Mouse (Mus musculus): Measurements from ENCODE around the gene Fam240a.

Gene Fam240a

DNA sequence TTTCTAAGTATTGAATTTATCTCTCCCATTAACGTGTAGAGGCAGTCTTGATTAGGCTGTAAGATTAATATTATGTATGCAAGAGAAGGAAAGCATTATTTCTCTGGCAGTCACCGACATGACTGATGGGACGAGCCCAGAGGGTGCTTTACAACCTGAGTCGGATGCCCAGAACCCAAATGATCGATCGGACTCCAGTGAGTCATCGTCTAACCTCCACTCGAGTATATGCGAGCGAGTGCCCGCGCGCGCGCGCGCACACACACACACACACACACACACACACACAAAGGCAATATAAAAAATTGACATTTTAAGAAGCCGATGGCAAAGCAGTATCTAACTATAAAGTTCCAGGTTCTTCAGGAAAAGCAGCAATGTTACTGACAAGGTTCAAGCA is 28.7 kb upstream of the Fam240a start:
- no peak for DNase-seq (ENCODE audit: low spot score)

DNA sequence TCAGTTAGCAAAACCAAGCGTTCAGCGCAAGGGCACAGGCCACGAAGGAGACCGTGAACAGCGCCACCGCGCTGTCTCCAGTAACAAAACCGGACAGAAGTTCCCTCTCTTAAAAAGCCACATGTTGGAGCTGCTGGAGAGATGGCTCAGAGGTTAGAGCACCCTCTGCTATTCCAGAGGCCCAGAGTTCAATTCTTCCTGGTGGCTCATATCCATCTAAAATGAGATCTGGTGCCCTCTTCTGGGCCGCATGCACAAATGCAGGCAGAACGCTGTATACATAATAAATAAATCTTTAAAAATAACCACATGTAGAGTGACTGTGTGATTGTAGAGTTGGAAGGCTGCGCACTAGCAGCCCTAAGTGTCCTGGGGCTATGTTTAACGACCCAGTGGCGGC is 27.6 kb upstream of the Fam240a start:
- DNase-seq (ENCODE audit: low spot score): no peak

DNA sequence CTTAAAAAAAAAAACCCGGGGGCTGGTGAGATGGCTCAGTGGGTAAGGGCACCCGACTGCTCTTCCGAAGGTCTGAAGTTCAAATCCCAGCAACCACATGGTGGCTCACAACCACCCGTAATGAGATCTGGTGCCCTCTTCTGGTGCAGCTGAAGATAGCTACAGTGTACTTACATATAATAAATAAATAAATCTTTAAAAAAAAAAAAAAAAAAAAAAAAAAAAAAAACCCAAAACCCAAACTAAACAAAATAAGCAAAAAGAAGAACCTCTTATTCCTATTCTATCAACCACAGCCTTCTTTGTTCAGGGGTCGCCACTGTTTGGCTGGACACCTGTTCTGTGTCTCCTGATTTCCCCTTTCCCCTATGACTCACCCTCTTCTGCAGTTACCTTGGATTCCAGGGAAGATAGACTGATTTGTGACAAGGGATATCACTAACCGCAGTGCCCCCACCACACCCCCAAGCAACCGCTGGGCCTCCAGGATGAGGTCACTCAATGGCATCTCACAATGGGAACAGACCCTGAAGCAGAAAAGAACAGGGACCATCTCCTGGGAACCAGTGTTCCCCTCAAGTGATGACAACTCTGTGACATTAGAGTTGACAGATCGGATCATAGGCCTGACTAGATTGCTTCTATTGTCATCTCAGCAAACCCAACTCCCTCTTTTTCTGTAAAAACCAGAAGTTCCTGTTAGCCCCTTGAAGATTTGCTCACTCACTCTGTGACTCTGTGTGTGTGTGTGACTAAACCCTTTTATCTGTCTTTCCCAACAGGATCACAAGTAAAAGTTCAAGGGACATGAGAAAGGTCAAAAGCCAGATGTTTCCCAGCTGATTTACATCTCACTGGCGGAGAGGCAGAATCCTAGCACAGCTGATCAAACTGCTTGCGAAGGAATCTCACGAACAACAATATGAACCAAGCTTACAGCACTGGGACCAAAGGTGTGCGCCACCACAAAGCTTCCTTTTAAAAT is 21.1 kb upstream of the Fam240a start:
- DNase-seq (ENCODE audit: low spot score): no peak

DNA sequence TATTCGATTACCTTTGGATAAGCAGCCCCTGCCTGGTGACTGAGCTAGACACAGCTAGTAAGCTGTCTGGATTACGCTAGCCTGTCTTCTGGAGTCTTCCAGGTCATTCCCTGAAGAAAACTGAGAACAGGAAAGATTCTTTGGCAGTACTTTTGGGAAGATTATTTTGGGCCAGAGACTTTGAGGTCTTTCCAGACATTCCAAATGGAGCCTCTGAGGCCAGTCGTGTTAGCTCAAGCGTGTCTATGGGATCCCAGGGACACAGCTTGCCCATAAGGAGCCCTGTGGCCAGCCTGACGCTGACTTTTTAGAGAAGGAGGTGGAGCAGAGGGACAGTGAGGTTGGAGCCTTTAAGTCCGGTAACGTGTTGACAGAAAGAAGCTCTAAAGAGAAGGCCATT is 19.3 kb upstream of the Fam240a start:
- no peak for DNase-seq (ENCODE audit: low spot score)

DNA sequence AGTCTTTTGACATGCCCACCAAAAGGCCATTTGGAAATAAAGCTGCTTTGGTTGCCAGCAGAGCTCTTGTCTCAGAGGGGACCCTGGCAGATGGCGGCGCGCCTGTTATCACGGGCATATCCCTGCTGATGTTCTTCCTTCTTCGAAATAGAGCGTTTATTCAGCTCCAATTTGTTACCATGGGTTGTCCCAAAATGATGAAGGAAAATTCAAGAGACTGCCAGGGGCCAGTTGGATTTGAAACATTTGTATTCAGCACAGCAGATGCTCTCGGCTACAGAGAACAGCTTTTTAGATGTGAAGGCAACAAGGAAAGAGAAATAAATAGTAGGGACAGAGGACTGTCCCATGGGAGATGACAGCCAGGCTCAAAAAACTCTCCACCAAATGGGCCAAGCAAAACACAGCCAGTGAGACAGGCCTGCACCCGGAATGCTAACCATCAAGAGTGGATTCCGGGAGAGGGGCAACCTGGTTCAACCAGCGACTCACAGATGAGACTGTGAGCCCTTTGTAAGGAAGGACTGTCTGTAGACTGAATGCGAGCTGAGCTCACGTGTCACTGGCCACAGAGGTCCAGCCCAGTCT is 17.3 kb upstream of the Fam240a start:
- no peak for DNase-seq (ENCODE audit: low spot score)

DNA sequence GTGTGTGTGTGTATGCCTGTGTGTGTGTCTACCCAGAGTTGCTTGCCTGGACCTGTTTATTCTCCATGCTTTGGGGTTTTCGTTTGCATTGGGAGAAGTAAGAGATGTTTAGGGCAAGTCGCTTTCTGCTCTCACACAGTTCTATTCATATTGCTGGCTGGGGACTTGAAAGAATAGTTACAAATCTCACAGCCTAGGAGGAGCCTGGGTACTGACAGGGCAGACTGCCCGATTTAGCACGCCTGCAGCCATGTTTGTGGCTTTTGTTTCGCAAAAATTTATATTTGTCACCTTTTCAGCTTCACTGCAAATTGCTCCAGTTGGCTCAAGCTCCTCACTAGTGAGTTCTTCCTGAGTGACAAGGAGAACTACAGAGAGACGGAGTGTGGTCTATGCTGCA is 14.9 kb upstream of the Fam240a start:
- DNase-seq (ENCODE audit: low spot score): no peak

DNA sequence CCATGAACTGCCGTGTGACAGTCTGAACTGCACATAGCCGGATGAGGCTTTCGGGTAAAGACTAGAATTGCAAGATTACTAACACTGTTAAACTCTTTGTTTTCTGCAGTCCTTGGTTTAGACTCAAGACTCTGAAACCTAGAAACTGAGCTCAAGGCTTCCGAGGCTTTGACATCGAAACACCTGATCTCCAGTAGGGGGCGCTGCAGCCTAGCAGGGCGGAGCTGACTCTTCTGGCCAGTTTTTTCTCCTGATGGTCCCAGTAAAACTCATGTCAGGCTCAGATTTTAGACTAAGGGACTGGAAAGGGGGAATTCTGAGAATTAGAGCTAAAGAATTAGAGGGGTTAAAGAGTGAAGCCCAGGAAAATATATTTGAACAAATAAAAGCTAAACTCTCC is 6.1 kb upstream of the Fam240a start:
- peak; percentile 20 for DNase-seq (ENCODE audit: low spot score)

DNA sequence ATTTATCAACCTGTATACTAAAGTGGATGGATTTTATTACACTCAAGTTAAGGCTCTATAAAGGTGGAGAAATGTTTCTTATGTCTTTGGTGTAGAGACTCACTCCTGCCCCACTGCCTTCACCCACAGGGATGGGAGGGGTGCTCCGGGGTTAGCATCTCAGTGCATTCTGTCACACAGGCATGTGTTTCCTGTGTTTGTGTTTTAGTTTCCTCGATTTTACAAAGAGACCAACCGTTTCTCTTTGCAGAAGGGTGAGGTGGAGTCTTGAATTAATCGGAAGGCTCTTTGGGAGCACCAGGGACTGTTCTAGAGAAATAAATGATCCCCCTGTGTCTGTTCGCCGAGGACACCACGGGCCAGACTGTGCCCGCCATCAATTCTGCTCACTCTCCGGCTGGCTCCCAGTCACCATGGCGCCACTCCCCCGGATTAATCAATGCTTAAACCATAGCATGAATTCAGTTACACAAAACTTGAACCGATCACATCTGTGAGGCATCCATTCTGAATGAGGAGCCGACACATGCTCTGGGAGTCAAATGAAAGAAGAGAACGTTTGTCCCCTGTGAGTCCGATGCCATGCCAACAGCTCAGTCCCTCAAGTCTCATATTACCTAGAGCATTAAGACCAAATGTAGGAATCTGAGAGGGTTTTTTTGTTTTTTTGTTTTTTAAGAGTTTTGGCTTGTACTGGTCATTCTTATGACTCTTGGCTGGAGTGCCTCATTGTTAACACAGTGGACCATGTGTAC is 4.2 kb upstream of the Fam240a start:
- no peak for DNase-seq (ENCODE audit: low spot score)

DNA sequence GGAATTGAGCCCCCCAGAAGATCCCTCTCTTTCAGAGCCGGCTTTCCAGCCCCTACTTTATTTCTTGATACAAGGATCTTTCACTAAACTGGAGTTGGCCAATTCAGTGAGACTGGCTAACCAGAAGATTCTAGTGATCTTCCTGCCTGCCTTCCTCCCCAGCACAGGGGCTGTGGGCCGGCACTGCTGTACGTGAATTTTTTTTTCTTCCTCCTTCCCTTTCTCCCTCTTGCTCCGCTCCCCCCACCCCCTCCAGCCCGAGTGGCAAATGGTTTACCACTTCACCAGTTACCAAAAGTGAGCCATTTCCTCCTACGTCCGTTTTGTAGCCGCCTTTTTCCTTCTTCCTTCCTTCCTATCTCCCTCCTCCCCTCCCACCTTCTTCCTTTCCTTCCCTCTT is 1.2 kb downstream of the Fam240a start:
- no peak for DNase-seq (ENCODE audit: low spot score)

DNA sequence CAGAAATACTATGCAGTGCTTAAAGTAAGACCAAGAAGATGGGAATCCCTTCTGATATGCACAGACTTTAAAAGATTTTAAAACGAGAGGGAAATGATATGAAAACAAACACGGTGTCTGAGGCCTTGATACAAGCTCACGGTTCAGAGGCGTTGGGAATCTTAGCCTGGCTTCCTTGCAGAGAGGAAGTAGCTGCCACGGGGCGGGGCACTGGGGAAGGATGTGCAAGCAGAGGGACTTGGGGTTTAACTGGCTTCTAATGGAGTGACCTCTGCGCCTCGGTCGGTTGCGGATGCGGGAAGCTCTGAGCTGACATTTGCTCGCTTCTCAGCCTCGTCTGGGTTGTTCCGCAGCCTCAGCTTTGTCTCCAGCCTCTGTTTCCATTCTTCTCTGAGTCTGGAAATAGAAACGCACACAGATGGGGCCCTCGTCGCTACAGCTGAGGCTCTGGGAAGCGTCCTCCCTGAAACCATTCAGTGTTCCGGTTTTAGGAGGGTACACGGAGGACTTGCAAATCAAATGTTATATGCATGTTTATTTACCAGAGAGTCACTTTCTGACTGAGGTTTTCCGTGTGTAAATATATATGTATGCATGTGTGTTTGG is 1.9 kb downstream of the Fam240a start:
- DNase-seq (ENCODE audit: low spot score): no peak

DNA sequence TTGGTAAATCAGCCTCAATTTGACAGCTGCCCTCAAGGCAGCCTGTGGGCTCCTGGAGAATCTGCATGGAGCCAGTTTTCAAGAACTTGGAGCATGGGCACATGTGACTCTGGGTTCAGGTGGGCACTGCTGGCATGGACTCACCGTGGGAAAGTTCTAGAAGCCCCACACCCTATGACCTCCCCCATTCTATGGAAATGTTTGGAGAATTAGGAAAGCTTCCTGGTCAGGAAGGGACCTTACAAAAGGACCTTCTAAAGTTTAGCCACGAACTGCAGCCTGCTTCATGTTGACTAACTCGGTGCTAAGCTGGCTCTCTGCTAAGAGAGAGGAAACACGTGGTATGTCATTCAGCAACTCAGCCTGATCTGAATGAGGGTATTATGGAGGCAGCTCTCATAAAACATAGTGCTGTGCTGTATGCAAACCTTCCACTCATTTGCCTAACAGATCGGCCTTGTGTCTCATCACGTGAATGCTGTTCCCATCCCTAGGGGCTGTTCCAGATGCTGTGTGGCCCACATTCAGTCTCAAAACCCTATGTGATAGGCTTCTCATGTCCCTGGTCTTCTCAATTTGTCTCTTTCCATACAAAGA is 7.2 kb downstream of the Fam240a start:
- DNase-seq (ENCODE audit: low spot score): no peak

DNA sequence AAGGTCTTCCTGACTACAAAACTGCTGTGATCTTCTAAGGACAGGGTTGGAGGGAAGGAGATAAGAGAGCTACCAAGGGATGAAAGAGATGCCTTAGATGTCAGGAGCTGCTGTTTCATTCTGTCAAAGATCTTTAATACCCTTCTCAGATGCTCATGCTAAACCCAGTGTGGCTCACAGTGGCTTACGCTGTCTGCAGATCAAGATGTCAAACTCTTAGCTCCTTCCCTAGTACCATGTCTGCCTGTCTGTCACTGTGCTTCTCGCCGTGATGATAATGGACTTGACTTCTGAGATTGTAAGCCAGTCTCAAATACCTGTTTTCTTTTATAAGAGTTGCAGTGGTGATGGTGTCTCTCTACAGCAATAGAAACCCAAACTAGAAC is 8.0 kb downstream of the Fam240a start:
- no peak for DNase-seq (ENCODE audit: low spot score)

DNA sequence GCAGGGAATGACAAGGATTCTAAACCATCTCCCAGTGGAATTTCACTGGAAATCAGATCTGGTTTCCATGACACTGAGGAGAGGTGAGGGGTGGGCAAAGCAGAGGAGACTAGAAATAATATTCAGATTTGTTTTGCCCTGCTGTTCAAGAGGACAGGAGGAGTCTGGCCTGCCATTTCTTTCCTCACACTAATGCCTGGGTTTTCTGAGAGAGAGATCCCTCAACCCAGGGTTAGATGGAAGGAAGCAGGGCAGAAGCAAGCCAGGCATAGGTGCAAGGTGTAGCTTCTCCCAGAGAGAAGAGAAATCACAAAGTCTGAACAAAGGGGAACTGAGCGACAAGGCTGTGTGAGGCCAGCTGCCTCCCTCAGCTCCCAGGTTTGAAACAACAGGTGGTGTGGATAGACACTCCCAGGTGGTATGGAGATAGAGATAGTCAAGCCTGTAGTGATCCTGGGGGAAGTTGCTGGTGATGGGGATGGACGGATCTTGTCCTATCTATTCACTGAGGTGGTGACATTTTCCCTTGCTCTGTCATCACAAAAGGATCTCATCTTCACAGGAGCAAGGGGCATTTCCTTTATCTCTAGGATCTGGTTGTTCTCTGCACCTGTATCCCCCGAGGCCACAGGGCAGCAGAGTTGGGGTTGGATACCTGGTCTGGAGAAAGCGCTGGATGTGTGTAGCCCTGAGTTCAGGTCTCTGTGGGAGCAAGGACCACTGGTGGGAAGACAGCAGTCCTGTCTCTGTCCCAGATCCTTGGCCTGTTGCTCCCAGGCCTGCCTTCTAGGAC is 8.6 kb downstream of the Fam240a start:
- DNase-seq (ENCODE audit: low spot score): no peak

DNA sequence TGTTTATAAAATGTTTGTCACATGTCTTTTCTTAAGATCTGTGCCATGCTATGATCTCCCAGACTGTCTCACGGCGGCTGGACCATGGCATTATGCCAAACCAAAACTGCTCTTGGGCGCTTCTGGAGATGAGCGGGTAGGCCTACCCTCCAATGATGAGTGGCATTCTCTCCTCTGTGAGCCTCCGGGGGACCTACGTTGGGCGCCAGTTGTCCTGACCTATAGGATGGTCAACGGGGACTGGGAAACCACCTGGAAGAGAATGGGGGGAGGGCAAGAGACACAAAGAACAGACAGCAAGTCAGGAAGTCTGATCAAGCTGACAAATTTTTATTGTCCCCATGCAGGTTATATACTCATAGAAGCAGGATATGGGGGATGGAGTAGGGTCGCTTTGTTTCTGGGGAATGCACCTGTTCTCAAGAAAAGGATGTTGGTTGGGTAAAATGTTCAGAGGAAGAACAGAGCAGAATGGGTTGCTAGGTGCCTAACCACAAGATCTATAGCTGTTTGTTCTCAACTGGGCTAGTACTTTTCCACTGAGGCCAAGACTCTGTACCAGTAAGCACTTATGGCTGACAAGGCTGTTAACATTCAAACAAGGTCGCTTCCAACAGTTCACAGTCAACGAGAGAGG is 9.3 kb downstream of the Fam240a start:
- no peak for DNase-seq (ENCODE audit: low spot score)

DNA sequence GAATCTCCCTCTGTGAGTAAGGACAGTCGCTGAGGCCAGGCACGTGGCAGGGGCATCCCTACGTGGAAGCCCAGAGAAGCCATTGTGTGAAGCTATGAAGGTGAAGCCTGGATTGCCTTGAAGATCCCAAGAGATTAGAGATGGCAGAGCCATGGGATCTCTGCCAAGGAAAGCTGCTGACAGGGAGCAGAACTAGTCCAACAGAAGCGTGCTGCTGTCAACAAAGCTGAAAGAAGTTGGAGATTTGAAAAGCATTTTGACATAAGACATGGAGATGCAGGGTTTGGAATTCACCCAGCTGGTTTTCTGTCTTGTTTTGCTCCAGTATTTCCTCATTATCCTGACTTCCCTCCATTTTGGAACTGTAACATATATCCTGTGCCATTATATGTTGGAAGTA is 14.4 kb downstream of the Fam240a start:
- DNase-seq (ENCODE audit: low spot score): no peak

DNA sequence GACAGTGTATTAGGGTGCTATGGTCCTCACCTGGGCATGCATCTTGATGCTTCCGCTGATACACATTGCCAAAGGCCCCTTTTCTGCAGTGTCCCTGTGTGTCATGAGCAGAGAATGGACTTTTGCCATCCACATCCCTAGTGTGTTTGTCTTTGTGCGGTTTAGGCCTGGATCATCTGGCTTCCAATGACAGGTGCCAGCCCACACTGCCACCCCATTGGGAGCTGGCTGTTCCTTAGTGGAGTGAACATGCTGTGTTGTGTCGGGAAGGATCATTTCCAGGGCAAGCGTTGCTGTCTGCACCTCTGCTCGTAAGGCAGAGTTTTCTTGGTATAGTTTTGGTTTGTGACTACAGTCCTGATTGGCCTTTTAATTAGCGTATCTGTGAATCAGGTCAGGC is 15.5 kb downstream of the Fam240a start:
- DNase-seq (ENCODE audit: low spot score): no peak

DNA sequence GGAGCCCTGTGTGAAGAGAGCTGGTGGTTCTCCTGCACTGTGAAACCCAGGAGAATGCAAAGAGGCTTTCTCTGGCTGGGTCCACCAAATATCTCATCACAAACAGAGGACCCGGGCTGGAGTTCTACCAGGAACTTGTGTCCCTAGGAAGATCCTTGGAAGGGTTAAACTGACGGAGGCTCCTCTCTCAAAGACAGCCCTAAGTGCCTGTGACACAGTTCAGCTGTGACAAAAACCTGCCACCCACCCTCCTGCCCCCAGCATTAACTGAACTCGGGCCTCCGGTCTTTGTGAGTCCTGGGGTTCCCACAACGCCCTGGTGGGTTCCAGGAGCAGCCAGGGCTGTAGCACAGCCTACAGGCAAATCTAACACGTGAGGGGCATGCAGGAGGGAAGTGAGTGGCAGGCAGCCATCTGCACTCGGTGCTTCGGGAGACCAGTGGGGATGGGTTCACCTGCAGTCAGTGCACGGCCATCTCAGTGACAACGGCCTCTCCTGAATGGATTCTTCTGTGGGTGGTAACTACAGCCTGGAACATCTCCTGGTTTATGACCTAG is 17.1 kb downstream of the Fam240a start:
- no peak for DNase-seq (ENCODE audit: low spot score)

DNA sequence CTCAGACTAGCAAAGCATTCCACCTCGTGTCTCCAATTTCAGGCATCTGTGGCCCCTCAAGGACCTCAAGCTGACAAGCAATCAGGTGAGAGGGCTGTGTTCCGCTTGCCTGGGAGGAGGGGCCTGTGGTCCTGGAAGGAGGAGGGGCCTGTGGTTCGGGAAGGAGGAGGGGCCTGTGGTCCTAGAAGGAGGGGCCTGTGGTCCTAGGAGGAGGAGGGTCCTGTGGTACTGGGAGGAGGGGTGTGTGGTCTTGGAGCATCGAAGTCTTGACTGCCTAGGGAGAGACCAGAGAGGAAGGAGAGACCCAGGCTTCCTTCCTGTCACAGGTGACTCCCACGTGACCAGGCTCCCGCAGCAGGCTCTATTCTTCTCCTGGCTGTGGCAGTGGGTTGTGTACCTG is 20.1 kb downstream of the Fam240a start:
- DNase-seq (ENCODE audit: low spot score): no peak

DNA sequence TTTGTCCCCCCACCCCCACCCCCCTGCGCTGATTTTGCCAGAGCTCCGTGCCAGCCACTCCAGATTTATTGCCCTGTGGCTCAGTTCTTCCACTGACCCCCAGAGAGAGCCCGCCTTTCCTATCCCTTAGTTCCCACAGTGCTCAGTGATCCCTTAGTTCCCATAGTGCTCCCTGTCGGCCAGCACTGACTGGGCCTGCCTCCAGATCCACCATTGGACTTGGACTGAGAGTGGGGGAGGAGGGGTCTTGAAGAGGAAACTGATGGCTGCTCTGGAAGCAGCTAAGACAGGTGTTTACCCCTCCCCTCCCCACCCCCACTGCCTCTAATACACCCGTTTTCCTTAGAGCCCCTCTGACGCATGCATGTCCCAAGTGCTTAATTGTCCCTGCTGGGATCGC is 20.7 kb downstream of the Fam240a start:
- DNase-seq (ENCODE audit: low spot score): no peak

DNA sequence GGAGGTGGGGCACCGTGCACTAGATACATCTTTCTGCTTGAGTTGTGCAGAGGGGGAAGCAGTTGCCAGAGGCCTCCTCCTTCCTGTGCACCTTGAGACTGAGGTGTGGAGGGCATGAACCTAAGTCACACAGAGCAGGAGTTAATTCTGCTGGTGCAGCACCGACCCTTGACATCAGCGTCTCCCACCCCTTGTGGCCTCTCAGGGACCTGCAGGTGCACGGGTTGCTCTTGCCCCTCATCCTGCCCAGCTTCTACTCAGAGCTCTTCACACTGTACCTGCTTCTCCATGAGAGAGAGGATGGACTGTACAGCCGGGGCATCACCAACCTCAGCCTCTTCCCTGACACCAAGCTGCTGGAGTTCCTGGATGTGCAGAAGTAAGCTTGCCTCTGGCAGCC is 21.2 kb downstream of the Fam240a start:
- DNase-seq (ENCODE audit: low spot score): no peak

DNA sequence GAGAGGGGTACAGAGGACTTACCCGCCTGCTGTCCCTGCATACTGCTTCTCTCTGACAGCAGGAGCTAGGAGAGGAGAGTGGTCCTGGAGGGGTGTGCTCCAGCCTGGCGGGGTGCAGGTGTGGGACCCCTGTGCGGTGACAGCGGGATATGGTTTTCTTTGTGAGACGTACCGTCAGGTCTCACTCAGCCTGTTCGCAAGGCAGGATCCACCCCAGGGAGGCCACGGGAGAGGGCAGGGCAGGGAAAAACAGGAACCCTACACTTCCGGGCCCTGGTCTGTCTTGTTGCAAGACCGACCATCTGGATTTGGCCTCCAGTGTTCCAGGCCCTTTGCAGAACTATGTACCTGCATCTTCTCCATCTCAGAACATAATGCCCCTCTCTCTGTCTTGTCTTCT is 23.2 kb downstream of the Fam240a start:
- no peak for DNase-seq (ENCODE audit: low spot score)

Data from spleen, adult 12 weeks (tissue).